Mouse (Mus musculus): Measurements from ENCODE around the gene Mrc2. TPM values are rescaled to one million over a fixed set of nuclear protein-coding genes. Genes with fewer than 3 reads are reported as not detected.

Mrc2 gene
- total and polyA plus RNA-seq, 3 experiments: not detected

- H3K4me3 ChIP-seq (ENCODE audit: control insufficient read depth in 1 of 2, insufficient read depth in 1 of 2, low read depth in 2 of 2, low read length in 2 of 2): no peak overlapping the region
- no peaks in the 10 kb centered on the region for H3K9me3 ChIP-seq (replicated peaks; ENCODE audit: insufficient read depth, low read length)
- H3K27ac ChIP-seq (ENCODE audit: control insufficient read depth, low read depth, low read length): no peak overlapping the region
- DNase-seq (ENCODE audit: low read depth, low spot score): no peak
- TF ChIP-seq ZKSCAN1 (IDR thresholded peaks at IDR 0.05; ENCODE audit: low read depth, low read length) (no peak), GABPA (IDR thresholded peaks at IDR 0.05; ENCODE audit: low read depth, low read length) (no peak), ELF1 (IDR thresholded peaks at IDR 0.05; ENCODE audit: low read depth, low read length) (no peak), BHLHE40 (IDR thresholded peaks at IDR 0.05; ENCODE audit: borderline replicate concordance, low read depth, low read length) (no peak), KAT2A (conservative IDR thresholded peaks at IDR 0.05; ENCODE audit: low read depth, low read length) (no peak), EP300 (IDR thresholded peaks at IDR 0.05; ENCODE audit: low read depth in 1 of 2, low read length in 2 of 2) (no peak), POLR2AphosphoS5 (IDR thresholded peaks at IDR 0.05; ENCODE audit: borderline replicate concordance, low read depth, low read length) (no peak), SIN3A (IDR thresholded peaks at IDR 0.05; ENCODE audit: low read length) (no peak), E2F4 (IDR thresholded peaks at IDR 0.05; ENCODE audit: borderline replicate concordance, low read depth, low read length) (no peak), USF1 (IDR thresholded peaks at IDR 0.05; ENCODE audit: low read depth, low read length) (no peak), MYC (IDR thresholded peaks at IDR 0.05; ENCODE audit: low read depth, low read length) (no peak), GATA1 (IDR thresholded peaks at IDR 0.05; ENCODE audit: low read depth, low read length) (no peak), RAD21 (IDR thresholded peaks at IDR 0.05; ENCODE audit: low read depth, low read length) (no peak), JUND (IDR thresholded peaks at IDR 0.05; ENCODE audit: low read depth, low read length) (no peak), TCF12 (IDR thresholded peaks at IDR 0.05; ENCODE audit: low read depth, low read length) (no peak), NELFE (IDR thresholded peaks at IDR 0.05; ENCODE audit: low read depth, low read length) (no peak), MEF2A (IDR thresholded peaks at IDR 0.05; ENCODE audit: extremely low read depth, insufficient replicate concordance, low read depth, low read length, poor library complexity, severe bottlenecking) (no peak)
- H3K36me3 ChIP-seq (ENCODE audit: control insufficient read depth in 1 of 2, insufficient read depth in 2 of 2, low read length in 2 of 2): no peaks in the 10 kb centered on the region
- no peaks in the 10 kb centered on the region for H3K4me1 ChIP-seq (ENCODE audit: control insufficient read depth in 1 of 2, insufficient read depth in 2 of 2, low read length in 2 of 2)
- no peaks in the 10 kb centered on the region for H3K79me2 ChIP-seq (ENCODE audit: control insufficient read depth, insufficient read depth, low read length, poor library complexity)
- no peak overlapping the region for H3K9ac ChIP-seq (ENCODE audit: control insufficient read depth, low read depth, low read length, poor library complexity, severe bottlenecking)
- peaks cover 3 to 4% of the 10 kb centered on the region in 2 experiments; a peak in 3 of 4 replicates for H3K27me3 ChIP-seq (ENCODE audit: control insufficient read depth in 1 of 2, insufficient read depth in 2 of 2, low read length in 2 of 2)
These were observed 25.3 kb downstream of the Mrc2 start for GRCm38 (mm10) chr11:105317769-105318168.

- Histone ChIP-seq H3K27ac (ENCODE audit: control insufficient read depth, low read depth, low read length) (no peak overlapping the region), H3K9ac (ENCODE audit: control insufficient read depth, low read depth, low read length, poor library complexity, severe bottlenecking) (no peak overlapping the region)
- TF ChIP-seq MAFK (IDR thresholded peaks at IDR 0.05; ENCODE audit: borderline replicate concordance, low read depth, low read length) (no peak), SMC3 (IDR thresholded peaks at IDR 0.05; ENCODE audit: low read depth, low read length) (no peak), TCF12 (IDR thresholded peaks at IDR 0.05; ENCODE audit: low read depth, low read length) (no peak), JUND (IDR thresholded peaks at IDR 0.05; ENCODE audit: low read depth, low read length) (no peak), MAX (IDR thresholded peaks at IDR 0.05; ENCODE audit: low read length) (peak; percentile 83), MYC (IDR thresholded peaks at IDR 0.05; ENCODE audit: low read depth, low read length) (peak; percentile 91), MXI1 (IDR thresholded peaks at IDR 0.05; ENCODE audit: low read depth, low read length) (peak; percentile 79), TAL1 (IDR thresholded peaks at IDR 0.05; ENCODE audit: low read length) (no peak), E2F4 (IDR thresholded peaks at IDR 0.05; ENCODE audit: borderline replicate concordance, low read depth, low read length) (no peak), ZC3H11A (IDR thresholded peaks at IDR 0.05; ENCODE audit: low read depth, low read length) (no peak), TBP (IDR thresholded peaks at IDR 0.05; ENCODE audit: low read depth, low read length) (no peak), CTCF (IDR thresholded peaks at IDR 0.05 in 2 of 3, conservative IDR thresholded peaks at IDR 0.05 in 1 of 3; ENCODE audit: control insufficient read depth in 1 of 3, insufficient read depth in 1 of 3, low read depth in 2 of 3, low read length in 3 of 3, poor library complexity in 1 of 3, severe bottlenecking in 1 of 3) (no peak)
These were observed 28.6 kb downstream of the Mrc2 start for GRCm38 (mm10) chr11:105321090-105321489.

More at GRCm38 (mm10) chr11:105321090-105321489, 28.6 kb downstream of the Mrc2 start:
- H3K9me3 ChIP-seq (replicated peaks; ENCODE audit: insufficient read depth, low read length): no peaks in the 10 kb centered on the region
- H3K4me1 ChIP-seq (ENCODE audit: control insufficient read depth in 1 of 2, insufficient read depth in 2 of 2, low read length in 2 of 2): no peaks in the 10 kb centered on the region
- peaks cover 2 to 13% of the 10 kb centered on the region in 2 experiments; a peak in 3 of 4 replicates for H3K27me3 ChIP-seq (ENCODE audit: control insufficient read depth in 1 of 2, insufficient read depth in 2 of 2, low read length in 2 of 2)
- no peak overlapping the region for H3K4me3 ChIP-seq (ENCODE audit: control insufficient read depth in 1 of 2, insufficient read depth in 1 of 2, low read depth in 2 of 2, low read length in 2 of 2)
- H3K36me3 ChIP-seq (ENCODE audit: control insufficient read depth in 1 of 2, insufficient read depth in 2 of 2, low read length in 2 of 2): no peaks in the 10 kb centered on the region
- DNase-seq (ENCODE audit: low read depth, low spot score): peak; percentile 38
- H3K79me2 ChIP-seq (ENCODE audit: control insufficient read depth, insufficient read depth, low read length, poor library complexity): no peaks in the 10 kb centered on the region
